Comparison of ENCODE assay signal across 7 mouse cellular contexts in genomic region chr9:92275486-92276207, GRCm38 (mm10). TPM values are rescaled to one million over a fixed set of nuclear protein-coding genes. Genes with fewer than 3 reads are reported as not detected.
DNase-seq lines count a peak whose midpoint lies in the region; ATAC-seq lines count a peak whose summit lies in the region.

TSS of gene Plscr2 (plus strand) at chr9:92275602.

- H3K9ac ChIP-seq in heart, embryonic 15.5 days = peak within 1 kb of the TSS; percentile 41
- no peak within 1 kb of the TSS for H3K9ac ChIP-seq in liver, embryonic 13.5 days
- no peak within 1 kb of the TSS for H3K9ac ChIP-seq in neural tube, embryonic 15.5 days (replicated peaks)

- H3K27ac ChIP-seq in heart, embryonic 15.5 days = peak within 1 kb of the TSS; percentile 83
- H3K27ac ChIP-seq in liver, embryonic 13.5 days = peak within 1 kb of the TSS; percentile 70
- H3K27ac ChIP-seq in neural tube, embryonic 15.5 days (replicated peaks) = no peak within 1 kb of the TSS

- peaks cover 25% of the 10 kb centered on the region for H3K4me1 ChIP-seq in heart, embryonic 15.5 days (replicated peaks)
- H3K4me1 ChIP-seq in liver, embryonic 13.5 days (replicated peaks) = peaks cover 44% of the 10 kb centered on the region
- H3K4me1 ChIP-seq in neural tube, embryonic 15.5 days = no peaks in the 10 kb centered on the region

- whole genome bisulfite sequencing in heart, embryonic 15.5 days = 31% methylated on average over 9 of the region's 9 CpGs
- 72% methylated on average over 9 of the region's 9 CpGs for WGBS in liver, embryonic 13.5 days (ENCODE audit: insufficient replicate concordance)
- WGBS in neural tube, embryonic 15.5 days = 74% methylated on average over 9 of the region's 9 CpGs

- no peaks in the 10 kb centered on the region for H3K9me3 ChIP-seq in heart, embryonic 15.5 days (replicated peaks)
- no peaks in the 10 kb centered on the region for H3K9me3 ChIP-seq in liver, embryonic 13.5 days (replicated peaks)
- no peaks in the 10 kb centered on the region for H3K9me3 ChIP-seq in neural tube, embryonic 15.5 days (replicated peaks)

- H3K27me3 ChIP-seq in heart, embryonic 15.5 days = no peaks in the 10 kb centered on the region
- no peaks in the 10 kb centered on the region for H3K27me3 ChIP-seq in liver, embryonic 13.5 days
- no peaks in the 10 kb centered on the region for H3K27me3 ChIP-seq in neural tube, embryonic 15.5 days (replicated peaks)

- peak; percentile 77 for ATAC-seq in heart, embryonic 15.5 days (replicated peaks; ENCODE audit: insufficient number of reproducible peaks, insufficient read depth, low FRiP score, low read depth)
- no peak for ATAC-seq in liver, embryonic 13.5 days (ENCODE audit: low read depth)
- ATAC-seq in neural tube, embryonic 15.5 days (ENCODE audit: low FRiP score) = no peak
- ATAC-seq in megakaryocyte progenitor cell, adult 5-6 weeks (replicated peaks; ENCODE audit: poor library complexity) = no peak

- peak; percentile 30 for DNase-seq in ES-CJ7 (ENCODE audit: low read depth, low spot score)
- DNase-seq in adrenal gland, adult 18-20 months (ENCODE audit: low spot score in 2 of 2) = no peak
- DNase-seq in liver, embryonic 13.5 days = no peak
- DNase-seq in urinary bladder, adult 2 months (ENCODE audit: low spot score) = no peak

- H3K36me3 ChIP-seq in heart, embryonic 15.5 days = peaks cover 8% of the 10 kb centered on the region; the same call in 1 of the 2 replicates
- H3K36me3 ChIP-seq in liver, embryonic 13.5 days = peaks cover 3% of the 10 kb centered on the region; the same call in 1 of the 2 replicates
- no peaks in the 10 kb centered on the region for H3K36me3 ChIP-seq in neural tube, embryonic 15.5 days

- H3K4me3 ChIP-seq in heart, embryonic 15.5 days = peak within 1 kb of the TSS; percentile 43
- no peak within 1 kb of the TSS for H3K4me3 ChIP-seq in liver, embryonic 13.5 days (replicated peaks)
- H3K4me3 ChIP-seq in neural tube, embryonic 15.5 days (replicated peaks) = no peak within 1 kb of the TSS

- H3K4me2 ChIP-seq in heart, embryonic 15.5 days = peak within 1 kb of the TSS; percentile 52
- 0 out of 2 replicates have a peak within 1 kb of the TSS, but pooled peaks have one; percentile 4 for H3K4me2 ChIP-seq in liver, embryonic 13.5 days
- H3K4me2 ChIP-seq in neural tube, embryonic 15.5 days = no peak within 1 kb of the TSS

RNA-seq across cellular contexts. Expression of gene Plscr2, which starts in this region (rescaled TPM):
- total RNA-seq in adrenal gland, adult 18-20 months (2021) = 10 to 100 TPM; 15.5 to 18.1 TPM
- 8.5 and 11.5 TPM in 2 replicates for polyA plus RNA-seq in heart, embryonic 15.5 days (2015; fragmentation: Nextera tagmentation; extraction: Ambion mirVana)
- 0.54 and 0.57 TPM in 2 replicates for polyA plus RNA-seq in liver, embryonic 13.5 days (2015; fragmentation: Nextera tagmentation; extraction: Ambion mirVana)
- polyA plus RNA-seq in urinary bladder, adult 2 months (2012; rRNA removed) = 3.9 and 5.3 TPM in 2 replicates
- 0.87 and 1.2 TPM in 2 replicates for polyA plus RNA-seq in neural tube, embryonic 15.5 days (2015; fragmentation: Nextera tagmentation; extraction: Ambion mirVana)
- 0.30 TPM in 1 of 2 replicates, not detected in the other for total RNA-seq in megakaryocyte progenitor cell, adult 5-6 weeks (2015)
- total RNA-seq in megakaryocyte progenitor cell, adult 5-6 weeks (2017) = not detected in 2 replicates

Comparison
In these comparisons a context has a peak if more than half of its experiments do, and no peak if none do; other contexts are left out.
1. RNA of gene Plscr2 (total RNA-seq): 15.5 to 18.1 TPM in adrenal gland, adult 18-20 months; 0.30 TPM in megakaryocyte progenitor cell, adult 5-6 weeks; every median in the first group is over 10 times any median in the second.